Mouse (Mus musculus) stomach, embryonic 14.5 days (tissue): ENCODE measurements at regions not wholly inside any gene's neighbourhood (a gene's known extent, or its start where the extent isn't known, plus 50 kb on each side); places are given as distances from the start of the nearest gene placed in this dataset.

Experiments
- ATAC-seq: fragments of 200-750 bp; cut with Nextera tagmentation; 2 replicates; pipeline ENCODE4 v1.8.0; 2017; ENCODE audit warnings: low read depth, moderate TSS enrichment; ENCODE audit not compliant: insufficient number of reproducible peaks, insufficient read depth, low FRiP score
- H3K27ac ChIP-seq: fragments of 300-500 bp; sonication (generic); 2 replicates; pipeline ENCODE4 v1.5.1; 2014; ENCODE audit warnings: mild to moderate bottlenecking, low read length, moderate library complexity, mixed read lengths
- H3K27me3 ChIP-seq: fragments of 300-500 bp; sonication (generic); 2 replicates; pipeline ENCODE4 v1.6.1; 2014; ENCODE audit warnings: low read length, control low read depth, mixed read lengths; ENCODE audit not compliant: control insufficient read depth, insufficient read depth
- H3K36me3 ChIP-seq: fragments of 300-500 bp; sonication (generic); 2 replicates; pipeline ENCODE4 v1.6.1; 2014; ENCODE audit warnings: mild to moderate bottlenecking, control low read depth, low read length, moderate library complexity, mixed read lengths; ENCODE audit not compliant: control insufficient read depth, insufficient read depth
- H3K4me1 ChIP-seq: fragments of 300-500 bp; sonication (generic); 2 replicates; pipeline ENCODE4 v1.6.1; 2014; ENCODE audit warnings: low read length, control low read depth, mixed read lengths; ENCODE audit not compliant: control insufficient read depth, insufficient read depth
- H3K4me2 ChIP-seq: fragments of 300-500 bp; sonication (generic); replicated peaks from 2 replicates; pipeline ENCODE4 v1.6.1; 2014; ENCODE audit warnings: low read depth, low read length, control low read depth
- H3K4me3 ChIP-seq: fragments of 300-500 bp; sonication (generic); 2 replicates; pipeline ENCODE4 v1.5.1; 2014; ENCODE audit warnings: low read depth, low read length, control low read depth
- H3K9ac ChIP-seq: fragments of 300-500 bp; sonication (generic); replicated peaks from 2 replicates; pipeline ENCODE4 v1.6.1; 2014; ENCODE audit warnings: low read depth, mild to moderate bottlenecking, control low read depth, low read length, moderate library complexity, mixed read lengths
- H3K9me3 ChIP-seq: fragments of 300-500 bp; sonication (generic); 2 replicates; pipeline ENCODE4 v1.6.1; 2016; ENCODE audit warnings: low read depth, low read length, control low read depth; ENCODE audit not compliant: control insufficient read depth
- WGBS: fragments of 180-500 bp; shearing (Covaris S2); extraction: QIAGEN DNeasy Blood & Tissue Kit; methylation state at CpG from one replicate; pipeline ENCODE4 v1.1.7; 2014; 5-methylcytosine and 5-hydroxymethylcytosine counted together

DNA sequence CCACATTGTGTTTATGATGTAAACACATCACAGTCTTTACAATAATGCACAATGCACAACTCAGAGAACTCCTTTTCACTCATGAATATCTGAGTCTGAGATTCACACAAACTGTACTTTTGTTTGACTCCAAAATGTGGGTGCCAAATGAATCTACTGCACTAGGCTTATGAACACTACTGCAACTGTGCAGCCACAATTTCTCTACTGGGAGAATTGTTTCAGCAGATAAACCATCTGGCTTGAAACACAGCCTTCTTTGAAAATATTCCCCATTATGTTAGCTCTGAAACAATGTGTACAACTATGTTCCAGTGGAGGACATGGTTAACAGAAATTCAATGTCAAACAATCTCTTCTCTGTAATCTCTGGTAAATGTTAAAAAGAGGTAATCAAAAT lies 166.6 kb upstream of the Zeb2 start:
- Histone ChIP-seq H3K4me3 (no peak overlapping the region), H3K4me1 (no peaks in the 10 kb centered on the region), H3K36me3 (no peaks in the 10 kb centered on the region), H3K9me3 (no peaks in the 10 kb centered on the region), H3K4me2 (no peak overlapping the region), H3K9ac (no peak overlapping the region), H3K27me3 (no peaks in the 10 kb centered on the region), H3K27ac (no peak overlapping the region)
- ATAC-seq, result no peak

DNA sequence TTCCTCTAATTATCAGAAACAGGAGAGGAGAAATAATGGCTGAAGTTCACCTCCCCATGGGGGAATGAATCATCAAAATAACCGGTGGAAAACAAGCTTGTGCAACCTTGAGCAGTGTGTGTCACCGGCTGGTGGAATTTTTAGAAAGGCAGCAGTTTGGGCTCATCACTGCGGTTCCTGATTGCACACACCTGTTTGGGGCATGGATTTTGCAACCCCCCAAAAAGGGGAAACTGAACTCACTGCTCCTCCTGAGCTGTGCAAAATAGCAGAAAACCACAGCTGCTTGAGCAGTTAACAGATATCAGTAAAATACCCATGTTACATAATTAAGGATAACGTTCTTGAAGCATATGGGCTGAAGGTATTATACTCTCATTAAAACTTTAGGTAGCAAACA lies 162.3 kb upstream of the Zeb2 start:
- Histone ChIP-seq H3K36me3 (no peaks in the 10 kb centered on the region), H3K4me1 (no peaks in the 10 kb centered on the region), H3K4me2 (no peak overlapping the region), H3K9me3 (no peaks in the 10 kb centered on the region), H3K9ac (no peak overlapping the region), H3K27ac (no peak overlapping the region), H3K4me3 (no peak overlapping the region), H3K27me3 (no peaks in the 10 kb centered on the region)
- ATAC-seq, result no peak
- WGBS, result 78% methylated on average over 4 of the region's 4 CpGs

DNA sequence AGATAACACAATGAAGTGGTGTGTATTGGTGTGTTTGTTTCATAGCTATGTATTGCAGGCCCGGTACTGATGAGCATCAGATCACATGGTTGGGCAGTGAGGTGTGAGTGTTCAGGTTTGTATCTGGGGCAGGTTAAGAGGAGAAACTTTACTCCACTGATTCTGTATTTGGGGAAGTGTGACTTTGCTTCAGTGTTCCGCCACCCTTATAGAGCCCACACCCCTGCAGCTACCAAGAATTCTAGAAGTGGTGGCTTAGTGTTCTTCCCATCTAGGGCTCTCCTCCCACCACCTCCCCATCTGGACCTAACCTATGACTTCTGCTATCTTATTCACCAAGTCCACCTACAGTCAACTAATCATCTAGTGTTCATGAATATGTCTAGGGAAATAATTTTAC lies 160.4 kb upstream of the Zeb2 start:
- no peak overlapping the region for H3K4me3 ChIP-seq
- no peak for ATAC-seq
- H3K36me3 ChIP-seq, result no peaks in the 10 kb centered on the region
- H3K27me3 ChIP-seq, result no peaks in the 10 kb centered on the region
- WGBS, result 92% methylated on average over 2 of the region's 2 CpGs
- no peaks in the 10 kb centered on the region for H3K4me1 ChIP-seq
- H3K27ac ChIP-seq, result no peak overlapping the region
- H3K9ac ChIP-seq, result no peak overlapping the region
- no peaks in the 10 kb centered on the region for H3K9me3 ChIP-seq
- no peak overlapping the region for H3K4me2 ChIP-seq

DNA sequence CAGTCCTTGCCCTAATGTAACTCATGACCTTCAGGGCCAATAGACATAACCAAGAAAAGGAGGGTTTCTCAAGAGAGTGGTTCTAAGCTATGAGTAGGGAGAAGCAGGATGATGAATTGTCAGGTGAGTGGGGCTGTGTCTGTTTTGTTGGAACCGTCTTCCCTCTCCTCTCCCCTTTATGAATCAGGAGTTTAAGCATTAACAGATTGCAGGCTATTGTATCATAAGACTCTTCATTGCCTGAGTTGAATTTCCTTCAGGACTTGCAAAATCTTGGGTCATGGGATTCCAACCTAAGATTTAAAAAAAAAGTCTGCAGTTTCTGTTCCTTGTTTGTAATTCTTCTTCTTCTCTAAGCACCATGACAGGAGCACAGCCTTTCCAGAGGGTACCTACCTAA lies 159.5 kb upstream of the Zeb2 start:
- 75% methylated on average over 1 of the region's 1 CpGs for WGBS
- Histone ChIP-seq H3K4me3 (no peak overlapping the region), H3K4me2 (no peak overlapping the region), H3K36me3 (no peaks in the 10 kb centered on the region), H3K27ac (no peak overlapping the region), H3K4me1 (no peaks in the 10 kb centered on the region), H3K27me3 (no peaks in the 10 kb centered on the region), H3K9me3 (no peaks in the 10 kb centered on the region), H3K9ac (no peak overlapping the region)
- ATAC-seq, result no peak

DNA sequence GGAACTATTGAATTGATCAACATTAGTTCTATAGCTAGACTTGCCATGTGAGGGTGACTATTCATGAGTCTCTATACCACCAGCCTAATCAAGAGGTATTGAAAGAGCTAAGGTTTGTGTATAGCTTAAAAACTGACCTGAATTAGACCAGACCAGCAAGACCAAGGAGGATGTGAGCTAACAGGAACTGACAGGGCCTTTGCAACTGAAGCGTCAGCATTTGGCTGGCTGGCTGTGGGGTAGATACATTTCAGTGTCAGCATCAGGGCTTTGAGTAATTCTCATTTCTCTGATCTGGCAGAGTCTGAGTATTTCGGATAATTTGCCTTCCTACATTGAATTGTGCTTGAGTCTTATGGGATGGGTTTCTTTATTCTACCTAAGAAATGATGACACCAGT lies 152.8 kb upstream of the Zeb2 start:
- H3K9ac ChIP-seq, result no peak overlapping the region
- no peaks in the 10 kb centered on the region for H3K9me3 ChIP-seq
- ATAC-seq, result no peak
- no peaks in the 10 kb centered on the region for H3K27me3 ChIP-seq
- 83% methylated on average over 2 of the region's 2 CpGs for WGBS
- no peak overlapping the region for H3K27ac ChIP-seq
- H3K36me3 ChIP-seq, result no peaks in the 10 kb centered on the region
- H3K4me3 ChIP-seq, result no peak overlapping the region
- H3K4me1 ChIP-seq, result no peaks in the 10 kb centered on the region
- no peak overlapping the region for H3K4me2 ChIP-seq

- Histone ChIP-seq H3K4me1 (no peaks in the 10 kb centered on the region), H3K27me3 (no peaks in the 10 kb centered on the region), H3K36me3 (no peaks in the 10 kb centered on the region), H3K27ac (no peak overlapping the region), H3K4me2 (no peak overlapping the region), H3K9me3 (no peaks in the 10 kb centered on the region), H3K4me3 (no peak overlapping the region), H3K9ac (no peak overlapping the region)
- 53% methylated on average over 2 of the region's 2 CpGs for WGBS
- ATAC-seq, result no peak
These were observed 148.6 kb upstream of the Zeb2 start for GRCm38 (mm10) chr2:45265819-45266218.

GRCm38 (mm10) chr2:45261949-45262348 lies 144.8 kb upstream of the Zeb2 start:
- Histone ChIP-seq H3K4me1 (no peaks in the 10 kb centered on the region), H3K4me2 (no peak overlapping the region), H3K27me3 (no peaks in the 10 kb centered on the region), H3K4me3 (no peak overlapping the region), H3K9me3 (no peaks in the 10 kb centered on the region), H3K36me3 (no peaks in the 10 kb centered on the region), H3K27ac (no peak overlapping the region; the same call in 1 of the 2 replicates), H3K9ac (no peak overlapping the region)
- WGBS, result 64% methylated on average over 3 of the region's 3 CpGs
- ATAC-seq, result no peak

GRCm38 (mm10) chr2:45258897-45259296 lies 141.7 kb upstream of the Zeb2 start:
- no peaks in the 10 kb centered on the region for H3K36me3 ChIP-seq
- no peak for ATAC-seq
- no peak overlapping the region for H3K9ac ChIP-seq
- no peak overlapping the region for H3K27ac ChIP-seq
- 66% methylated on average over 3 of the region's 3 CpGs for WGBS
- no peaks in the 10 kb centered on the region for H3K27me3 ChIP-seq
- no peaks in the 10 kb centered on the region for H3K4me1 ChIP-seq
- no peak overlapping the region for H3K4me3 ChIP-seq
- H3K4me2 ChIP-seq, result no peak overlapping the region
- H3K9me3 ChIP-seq, result no peaks in the 10 kb centered on the region

GRCm38 (mm10) chr2:45256373-45256772 lies 139.2 kb upstream of the Zeb2 start:
- Histone ChIP-seq H3K9me3 (no peaks in the 10 kb centered on the region), H3K36me3 (no peaks in the 10 kb centered on the region), H3K4me3 (no peak overlapping the region), H3K4me1 (no peaks in the 10 kb centered on the region), H3K27me3 (no peaks in the 10 kb centered on the region), H3K9ac (no peak overlapping the region), H3K27ac (no peak overlapping the region), H3K4me2 (no peak overlapping the region)
- WGBS, result 91% methylated on average over 5 of the region's 5 CpGs
- ATAC-seq, result no peak
